Mouse (Mus musculus) neural tube, embryonic 12.5 days (tissue): ENCODE measurements around the gene Pcare. TPM values are rescaled to one million over a fixed set of nuclear protein-coding genes. Genes with fewer than 3 reads are reported as not detected.
"Not testable (repeated sequence)": the region's sequence is repeated elsewhere in the genome, so short reads cannot be mapped to it uniquely, and the experiment has no call there.

Source experiments
- ATAC-seq: fragments of 200-750 bp; cut with Nextera tagmentation; 2 replicates; pipeline ENCODE4 v1.8.0; 2017; ENCODE audit warnings: low read depth, mild to moderate bottlenecking, moderate TSS enrichment, moderate library complexity; ENCODE audit not compliant: low FRiP score
- H3K27ac ChIP-seq: fragments of 300-500 bp; sonication (generic); 2 replicates; pipeline ENCODE4 v1.5.1; 2016
- H3K27me3 ChIP-seq: fragments of 300-500 bp; sonication (generic); replicated peaks from 2 replicates; pipeline ENCODE4 v1.6.1; 2016; ENCODE audit warnings: mild to moderate bottlenecking
- H3K36me3 ChIP-seq: fragments of 300-500 bp; sonication (generic); 2 replicates; pipeline ENCODE4 v1.6.1; 2016; ENCODE audit warnings: mild to moderate bottlenecking
- H3K4me1 ChIP-seq: fragments of 300-500 bp; sonication (generic); 2 replicates; pipeline ENCODE4 v1.6.1; 2016
- H3K4me2 ChIP-seq: fragments of 300-500 bp; sonication (generic); replicated peaks from 2 replicates; pipeline ENCODE4 v1.6.1; 2016; ENCODE audit warnings: mild to moderate bottlenecking
- H3K4me3 ChIP-seq: fragments of 300-500 bp; sonication (generic); 2 replicates; pipeline ENCODE4 v1.5.1; 2016
- H3K9ac ChIP-seq: fragments of 300-500 bp; sonication (generic); 2 replicates; pipeline ENCODE4 v1.6.1; 2016; ENCODE audit warnings: mild to moderate bottlenecking
- H3K9me3 ChIP-seq: fragments of 300-500 bp; sonication (generic); 2 replicates; pipeline ENCODE4 v1.6.1; 2016; ENCODE audit warnings: mild to moderate bottlenecking
- WGBS: fragments of 180-500 bp; shearing (Covaris S2); methylation state at CpG from one replicate; pipeline ENCODE4 v1.1.7; 2016; 5-methylcytosine and 5-hydroxymethylcytosine counted together
- polyA plus RNA-seq: library from polyadenylated mRNA; unstranded; fragments of >200 nt; fragmentation: Nextera tagmentation; extraction: Ambion mirVana; gene quantifications from 2 replicates; pipeline ENCODE4 v1.2.1, GENCODE M21; 2016

Gene Pcare
- polyA plus RNA-seq, 1 experiment from 2014 or later = not detected

GRCm38 (mm10) chr17:71774173-71774572 lies 21.5 kb upstream of the Pcare start:
- Histone ChIP-seq H3K27ac (no peak overlapping the region), H3K9me3 (peaks cover 6% of the 10 kb centered on the region; the same call in 1 of the 2 replicates), H3K4me1 (peaks cover 7% of the 10 kb centered on the region), H3K4me2 (no peak overlapping the region), H3K9ac (no peak overlapping the region), H3K4me3 (no peak overlapping the region), H3K36me3 (no peaks in the 10 kb centered on the region), H3K27me3 (no peaks in the 10 kb centered on the region)
- 78% methylated on average over 4 of the region's 4 CpGs for WGBS
- no peak for ATAC-seq

- no peak for ATAC-seq
- peaks cover 9% of the 10 kb centered on the region for H3K4me1 ChIP-seq
- H3K9ac ChIP-seq = no peak overlapping the region
- no peaks in the 10 kb centered on the region for H3K36me3 ChIP-seq
- no peaks in the 10 kb centered on the region for H3K9me3 ChIP-seq
- H3K27ac ChIP-seq = no peak overlapping the region
- WGBS = 96% methylated on average over 3 of the region's 3 CpGs
- no peak overlapping the region for H3K4me3 ChIP-seq
- no peak overlapping the region for H3K4me2 ChIP-seq
- H3K27me3 ChIP-seq = no peaks in the 10 kb centered on the region
These were observed 18.0 kb upstream of the Pcare start for GRCm38 (mm10) chr17:71770696-71771095.

GRCm38 (mm10) chr17:71769564-71769963 lies 16.9 kb upstream of the Pcare start:
- Histone ChIP-seq H3K9ac (no peak overlapping the region), H3K36me3 (no peaks in the 10 kb centered on the region), H3K9me3 (no peaks in the 10 kb centered on the region), H3K4me1 (peaks cover 9% of the 10 kb centered on the region), H3K27me3 (no peaks in the 10 kb centered on the region), H3K4me3 (no peak overlapping the region), H3K4me2 (0 out of 2 replicates have a peak overlapping the region, but pooled peaks have one; percentile 19), H3K27ac (no peak overlapping the region)
- 0 out of 2 replicates have a peak, but pooled peaks have one; percentile 63 for ATAC-seq
- 6% methylated on average over 6 of the region's 6 CpGs for WGBS

- H3K4me1 ChIP-seq, H3K9ac ChIP-seq, H3K4me3 ChIP-seq, ATAC-seq, H3K4me2 ChIP-seq, H3K27ac ChIP-seq, H3K27me3 ChIP-seq, H3K9me3 ChIP-seq, H3K36me3 ChIP-seq: not testable (repeated sequence)
- WGBS = 86% methylated on average over 1 of the region's 1 CpGs
These were observed 15.5 kb upstream of the Pcare start, which contains the start of gene Clip4 for GRCm38 (mm10) chr17:71768173-71768572. TSS of gene Clip4 (plus strand) at chr17:71768473.

- no peak overlapping the region for H3K9ac ChIP-seq
- H3K9me3 ChIP-seq = no peaks in the 10 kb centered on the region
- no peaks in the 10 kb centered on the region for H3K4me1 ChIP-seq
- no peaks in the 10 kb centered on the region for H3K27me3 ChIP-seq
- H3K36me3 ChIP-seq = no peaks in the 10 kb centered on the region
- ATAC-seq = no peak
- WGBS = 80% methylated on average over 7 of the region's 7 CpGs
- H3K27ac ChIP-seq = no peak overlapping the region
- H3K4me2 ChIP-seq = no peak overlapping the region
- H3K4me3 ChIP-seq = no peak overlapping the region
These were observed 7.8 kb upstream of the Pcare start for GRCm38 (mm10) chr17:71760536-71760935.

- Histone ChIP-seq H3K4me3 (no peak overlapping the region), H3K27ac (no peak overlapping the region), H3K4me1 (peaks cover 11% of the 10 kb centered on the region; the same call in 1 of the 2 replicates), H3K9me3 (no peaks in the 10 kb centered on the region), H3K4me2 (no peak overlapping the region), H3K27me3 (no peaks in the 10 kb centered on the region), H3K9ac (no peak overlapping the region), H3K36me3 (no peaks in the 10 kb centered on the region)
- no peak for ATAC-seq
- WGBS = 81% methylated on average over 9 of the region's 9 CpGs
These were observed 3.0 kb downstream of the Pcare start for GRCm38 (mm10) chr17:71749616-71750168.

GRCm38 (mm10) chr17:71747561-71747960 lies 5.1 kb downstream of the Pcare start:
- no peak overlapping the region for H3K9ac ChIP-seq
- peaks cover 11% of the 10 kb centered on the region; the same call in 1 of the 2 replicates for H3K4me1 ChIP-seq
- H3K36me3 ChIP-seq = no peaks in the 10 kb centered on the region
- no peak overlapping the region for H3K4me3 ChIP-seq
- no peaks in the 10 kb centered on the region for H3K27me3 ChIP-seq
- 75% methylated on average over 8 of the region's 8 CpGs for WGBS
- no peaks in the 10 kb centered on the region for H3K9me3 ChIP-seq
- no peak for ATAC-seq
- H3K4me2 ChIP-seq = no peak overlapping the region
- H3K27ac ChIP-seq = no peak overlapping the region

- Histone ChIP-seq H3K4me3 (no peak overlapping the region), H3K36me3 (no peaks in the 10 kb centered on the region), H3K9ac (no peak overlapping the region), H3K27me3 (no peaks in the 10 kb centered on the region), H3K4me1 (peaks cover 11% of the 10 kb centered on the region; the same call in 1 of the 2 replicates), H3K4me2 (no peak overlapping the region), H3K27ac (no peak overlapping the region), H3K9me3 (no peaks in the 10 kb centered on the region)
- WGBS = 55% methylated on average over 9 of the region's 9 CpGs
- 0 out of 2 replicates have a peak, but pooled peaks have one; percentile 48 for ATAC-seq
These were observed 6.6 kb downstream of the Pcare start for GRCm38 (mm10) chr17:71746114-71746513.

- ATAC-seq = no peak
- 38% methylated on average over 5 of the region's 5 CpGs for WGBS
- no peaks in the 10 kb centered on the region for H3K36me3 ChIP-seq
These were observed 9.8 kb downstream of the Pcare start for GRCm38 (mm10) chr17:71742935-71743334.

GRCm38 (mm10) chr17:71742156-71742555 lies 10.5 kb downstream of the Pcare start:
- Histone ChIP-seq H3K4me3 (no peak overlapping the region), H3K36me3 (no peaks in the 10 kb centered on the region), H3K9me3 (no peaks in the 10 kb centered on the region), H3K4me2 (no peak overlapping the region), H3K27me3 (no peaks in the 10 kb centered on the region), H3K4me1 (peaks cover 11% of the 10 kb centered on the region; the same call in 1 of the 2 replicates), H3K9ac (no peak overlapping the region), H3K27ac (no peak overlapping the region)
- ATAC-seq = no peak
- 92% methylated on average over 3 of the region's 3 CpGs for WGBS

More at GRCm38 (mm10) chr17:71742935-71743334, 9.8 kb downstream of the Pcare start:
- H3K4me1 ChIP-seq = peaks cover 11% of the 10 kb centered on the region; the same call in 1 of the 2 replicates
- H3K27ac ChIP-seq = no peak overlapping the region
- H3K4me3 ChIP-seq = no peak overlapping the region
- H3K4me2 ChIP-seq = no peak overlapping the region
- no peaks in the 10 kb centered on the region for H3K9me3 ChIP-seq
- H3K9ac ChIP-seq = no peak overlapping the region
- no peaks in the 10 kb centered on the region for H3K27me3 ChIP-seq

- Histone ChIP-seq H3K9me3 (no peaks in the 10 kb centered on the region), H3K4me1 (no peaks in the 10 kb centered on the region), H3K36me3 (no peaks in the 10 kb centered on the region), H3K4me2 (no peak overlapping the region), H3K27ac (no peak overlapping the region), H3K27me3 (no peaks in the 10 kb centered on the region), H3K4me3 (no peak overlapping the region), H3K9ac (no peak overlapping the region)
- ATAC-seq = no peak
- WGBS = 83% methylated on average over 3 of the region's 3 CpGs
These were observed 16.3 kb downstream of the Pcare start for GRCm38 (mm10) chr17:71736442-71736841.

GRCm38 (mm10) chr17:71730655-71731054 lies 22.0 kb downstream of the Pcare start:
- H3K4me1 ChIP-seq = no peaks in the 10 kb centered on the region
- WGBS = 76% methylated on average over 2 of the region's 2 CpGs
- no peak overlapping the region for H3K4me3 ChIP-seq
- H3K27me3 ChIP-seq = no peaks in the 10 kb centered on the region
- no peaks in the 10 kb centered on the region for H3K9me3 ChIP-seq
- H3K9ac ChIP-seq = no peak overlapping the region
- ATAC-seq = no peak
- no peak overlapping the region for H3K4me2 ChIP-seq
- no peaks in the 10 kb centered on the region for H3K36me3 ChIP-seq
- H3K27ac ChIP-seq = no peak overlapping the region

- ATAC-seq = no peak
- Histone ChIP-seq H3K36me3 (no peaks in the 10 kb centered on the region), H3K4me1 (no peaks in the 10 kb centered on the region), H3K4me3 (no peak overlapping the region), H3K27me3 (no peaks in the 10 kb centered on the region), H3K9me3 (no peaks in the 10 kb centered on the region), H3K27ac (no peak overlapping the region), H3K4me2 (no peak overlapping the region), H3K9ac (no peak overlapping the region)
- WGBS = 82% methylated on average over 3 of the region's 3 CpGs
These were observed 31.7 kb downstream of the Pcare start for GRCm38 (mm10) chr17:71721019-71721418.
